Mouse (Mus musculus) neural tube, embryonic 13.5 days (tissue): ENCODE data around the gene St6galnac6. TPM values are rescaled to one million over a fixed set of nuclear protein-coding genes. Genes with fewer than 3 reads are reported as not detected.

Experiments used
- ATAC-seq: fragments of 200-750 bp; cut with Nextera tagmentation; 2 replicates; pipeline ENCODE4 v1.8.0; 2017; ENCODE audit warnings: low read depth, mild to moderate bottlenecking, moderate TSS enrichment, moderate library complexity
- H3K27ac ChIP-seq: fragments of 300-500 bp; sonication (generic); replicated peaks from 2 replicates; pipeline ENCODE4 v1.5.1; 2015; ENCODE audit warnings: moderate library complexity, mild to moderate bottlenecking, inconsistent platforms
- H3K27me3 ChIP-seq: fragments of 300-500 bp; sonication (generic); 2 replicates; pipeline ENCODE4 v1.6.1; 2015; ENCODE audit warnings: mild to moderate bottlenecking, inconsistent platforms
- H3K36me3 ChIP-seq: fragments of 300-500 bp; sonication (generic); 2 replicates; pipeline ENCODE4 v1.6.1; 2015; ENCODE audit warnings: mild to moderate bottlenecking, inconsistent platforms
- H3K4me1 ChIP-seq: fragments of 300-500 bp; sonication (generic); replicated peaks from 2 replicates; pipeline ENCODE4 v1.6.1; 2015; ENCODE audit warnings: inconsistent platforms
- H3K4me2 ChIP-seq: fragments of 300-500 bp; sonication (generic); 2 replicates; pipeline ENCODE4 v1.6.1; 2015; ENCODE audit warnings: inconsistent platforms, mild to moderate bottlenecking, moderate library complexity
- H3K4me3 ChIP-seq: fragments of 300-500 bp; sonication (generic); 2 replicates; pipeline ENCODE4 v1.5.1; 2015; ENCODE audit warnings: mild to moderate bottlenecking, inconsistent platforms
- H3K9ac ChIP-seq: fragments of 300-500 bp; sonication (generic); 2 replicates; pipeline ENCODE4 v1.6.1; 2015; ENCODE audit warnings: moderate library complexity, mild to moderate bottlenecking, inconsistent platforms
- H3K9me3 ChIP-seq: fragments of 300-500 bp; sonication (generic); 2 replicates; pipeline ENCODE4 v1.6.1; 2016; ENCODE audit warnings: inconsistent platforms
- WGBS: fragments of 180-500 bp; shearing (Covaris S2); methylation state at CpG from one replicate; pipeline ENCODE4 v1.1.7; 2015; 5-methylcytosine and 5-hydroxymethylcytosine counted together
- polyA plus RNA-seq: library from polyadenylated mRNA; unstranded; fragments of >200 nt; fragmentation: Nextera tagmentation; extraction: Ambion mirVana; gene quantifications from 2 replicates; pipeline ENCODE4 v1.2.1, GENCODE M21; 2015

The St6galnac6 gene
- polyA plus RNA-seq, 1 experiment from 2014 or later, result 9.4 TPM

DNA sequence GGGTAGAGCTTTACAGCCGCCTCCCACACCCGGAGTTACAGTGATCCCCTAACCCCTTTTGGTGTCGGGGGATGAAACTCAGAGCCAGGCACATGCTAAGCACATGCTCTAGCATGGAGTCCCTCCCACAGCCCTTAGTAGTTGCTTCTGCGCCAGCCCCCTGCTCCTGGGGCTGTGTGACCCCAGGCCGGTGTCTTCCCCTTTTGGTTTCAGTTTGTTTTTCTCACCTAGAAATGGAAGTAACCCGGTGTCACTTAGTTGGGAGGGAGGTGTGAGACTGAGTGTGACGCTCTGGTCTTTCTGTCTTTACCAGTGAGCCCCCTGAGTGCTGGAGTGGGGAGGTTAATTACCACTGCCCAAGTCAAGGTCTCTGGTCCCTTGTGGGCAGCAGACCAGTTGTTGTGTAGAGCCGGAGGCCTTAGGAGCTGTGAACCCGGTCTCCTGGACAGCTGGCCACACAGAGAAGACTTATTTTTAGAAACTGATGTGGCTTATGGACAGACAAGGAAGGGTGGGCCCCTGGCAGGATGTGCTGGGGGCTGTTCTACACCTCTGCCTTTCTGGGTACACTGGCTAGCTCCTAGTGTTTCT lies 11.7 kb upstream of the St6galnac6 start:
- ATAC-seq, result no peak
- peak overlapping the region; percentile 53 for H3K4me3 ChIP-seq
- no peaks in the 10 kb centered on the region; the same call in 1 of the 2 replicates for H3K27me3 ChIP-seq
- peak overlapping the region; percentile 77 for H3K9ac ChIP-seq
- H3K27ac ChIP-seq, result no peak overlapping the region
- peaks cover 45% of the 10 kb centered on the region for H3K4me1 ChIP-seq
- WGBS, result 53% methylated on average over 9 of the region's 9 CpGs
- no peaks in the 10 kb centered on the region for H3K36me3 ChIP-seq
- H3K9me3 ChIP-seq, result no peaks in the 10 kb centered on the region
- peak overlapping the region; percentile 61 for H3K4me2 ChIP-seq

DNA sequence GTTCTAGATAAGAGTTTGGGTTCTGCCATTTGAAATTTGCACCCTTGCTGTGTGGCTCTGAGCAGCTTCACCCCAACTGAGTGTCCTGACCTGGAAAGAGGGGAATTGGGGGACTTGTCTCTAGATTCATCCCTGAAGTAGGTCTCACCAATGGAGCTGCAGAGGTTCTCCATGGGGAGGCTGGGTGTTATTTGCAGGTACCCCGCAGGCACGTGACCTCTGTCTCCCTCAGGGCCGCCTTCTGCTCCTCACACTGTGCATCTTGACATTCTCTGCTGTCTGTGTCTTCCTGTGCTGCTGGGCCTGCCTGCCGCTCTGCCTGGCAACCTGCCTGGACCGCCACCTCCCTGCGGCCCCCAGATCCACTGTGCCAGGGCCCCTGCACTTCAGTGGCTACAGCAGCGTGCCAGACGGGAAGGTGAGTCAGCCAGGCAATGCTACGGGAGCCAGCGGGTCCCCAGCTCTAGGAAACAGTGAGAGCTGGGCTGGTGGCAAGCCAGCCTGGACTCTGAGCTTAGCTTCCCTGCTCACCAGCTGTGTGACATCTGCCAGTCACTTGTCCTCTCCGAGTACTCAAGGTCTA lies 10.2 kb upstream of the St6galnac6 start:
- peaks cover 39% of the 10 kb centered on the region for H3K4me1 ChIP-seq
- H3K4me2 ChIP-seq, result no peak overlapping the region
- H3K4me3 ChIP-seq, result no peak overlapping the region
- H3K27me3 ChIP-seq, result no peaks in the 10 kb centered on the region
- no peaks in the 10 kb centered on the region for H3K9me3 ChIP-seq
- whole genome bisulfite sequencing, result 68% methylated on average over 11 of the region's 11 CpGs
- H3K9ac ChIP-seq, result peak overlapping the region; percentile 31; the same call in 1 of the 2 replicates
- ATAC-seq, result no peak
- H3K36me3 ChIP-seq, result no peaks in the 10 kb centered on the region
- H3K27ac ChIP-seq, result no peak overlapping the region

- Histone ChIP-seq H3K4me1 (peaks cover 39% of the 10 kb centered on the region), H3K4me2 (no peak overlapping the region), H3K9ac (no peak overlapping the region), H3K4me3 (no peak overlapping the region), H3K9me3 (no peaks in the 10 kb centered on the region), H3K27ac (no peak overlapping the region), H3K36me3 (peaks cover 3% of the 10 kb centered on the region; the same call in 1 of the 2 replicates), H3K27me3 (no peaks in the 10 kb centered on the region)
- no peak for ATAC-seq
- 81% methylated on average over 10 of the region's 10 CpGs for WGBS
Measured at GRCm38 (mm10) chr2:32590224-32590623, 9.3 kb upstream of the St6galnac6 start.

GRCm38 (mm10) chr2:32591249-32591648 lies 8.3 kb upstream of the St6galnac6 start:
- H3K9me3 ChIP-seq, result no peaks in the 10 kb centered on the region
- no peaks in the 10 kb centered on the region for H3K27me3 ChIP-seq
- peaks cover 38% of the 10 kb centered on the region for H3K4me1 ChIP-seq
- peaks cover 12% of the 10 kb centered on the region; the same call in 1 of the 2 replicates for H3K36me3 ChIP-seq
- no peak overlapping the region for H3K4me2 ChIP-seq
- no peak overlapping the region for H3K27ac ChIP-seq
- ATAC-seq, result no peak
- no peak overlapping the region for H3K9ac ChIP-seq
- 78% methylated on average over 6 of the region's 6 CpGs for WGBS
- no peak overlapping the region for H3K4me3 ChIP-seq

GRCm38 (mm10) chr2:32596725-32597124 lies 2.8 kb upstream of the St6galnac6 start:
- Histone ChIP-seq H3K27ac (peak overlapping the region; percentile 28; the same call in 1 of the 2 replicates), H3K4me2 (no peak overlapping the region), H3K9ac (no peak overlapping the region), H3K4me1 (no peaks in the 10 kb centered on the region; the same call in 1 of the 2 replicates), H3K4me3 (no peak overlapping the region), H3K9me3 (no peaks in the 10 kb centered on the region), H3K27me3 (no peaks in the 10 kb centered on the region), H3K36me3 (peaks cover 23% of the 10 kb centered on the region)
- ATAC-seq, result no peak
- 81% methylated on average over 13 of the region's 13 CpGs for WGBS

- H3K9ac ChIP-seq, result no peak overlapping the region
- 89% methylated on average over 5 of the region's 5 CpGs for WGBS
- no peak overlapping the region for H3K4me2 ChIP-seq
- H3K9me3 ChIP-seq, result no peaks in the 10 kb centered on the region
- H3K4me1 ChIP-seq, result no peaks in the 10 kb centered on the region; the same call in 1 of the 2 replicates
- H3K36me3 ChIP-seq, result peaks cover 23% of the 10 kb centered on the region
- 0 out of 2 replicates have a peak overlapping the region, but pooled peaks have one; percentile 28 for H3K27ac ChIP-seq
- no peaks in the 10 kb centered on the region for H3K27me3 ChIP-seq
- ATAC-seq, result no peak
- no peak overlapping the region for H3K4me3 ChIP-seq
Measured at GRCm38 (mm10) chr2:32597248-32597647, 2.3 kb upstream of the St6galnac6 start.

DNA sequence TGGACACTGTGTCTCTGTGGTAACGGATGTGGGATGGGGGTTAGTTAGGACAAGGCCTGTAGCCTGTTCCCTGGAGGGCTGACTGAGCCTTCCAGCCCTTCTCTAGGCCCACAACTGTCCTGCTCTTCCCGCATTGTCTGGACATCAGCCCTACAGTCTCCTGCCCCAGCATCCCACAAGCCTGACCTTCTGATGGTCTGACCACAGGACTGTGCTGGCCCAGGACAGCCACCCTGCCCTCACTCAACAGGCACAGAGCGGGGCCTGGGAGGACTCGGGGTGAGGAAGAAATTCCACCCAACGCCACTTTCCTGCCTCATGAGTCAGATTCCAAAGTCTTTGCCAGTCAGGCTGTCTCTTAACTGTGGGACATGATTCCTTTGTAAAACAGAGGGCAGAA lies 1.8 kb upstream of the St6galnac6 start:
- 91% methylated on average over 5 of the region's 5 CpGs for WGBS
- Histone ChIP-seq H3K4me2 (no peak overlapping the region), H3K4me3 (no peak overlapping the region), H3K9ac (no peak overlapping the region), H3K4me1 (peaks cover 3% of the 10 kb centered on the region; the same call in 1 of the 2 replicates), H3K36me3 (peaks cover 23% of the 10 kb centered on the region), H3K27me3 (no peaks in the 10 kb centered on the region), H3K27ac (no peak overlapping the region), H3K9me3 (no peaks in the 10 kb centered on the region)
- no peak for ATAC-seq

DNA sequence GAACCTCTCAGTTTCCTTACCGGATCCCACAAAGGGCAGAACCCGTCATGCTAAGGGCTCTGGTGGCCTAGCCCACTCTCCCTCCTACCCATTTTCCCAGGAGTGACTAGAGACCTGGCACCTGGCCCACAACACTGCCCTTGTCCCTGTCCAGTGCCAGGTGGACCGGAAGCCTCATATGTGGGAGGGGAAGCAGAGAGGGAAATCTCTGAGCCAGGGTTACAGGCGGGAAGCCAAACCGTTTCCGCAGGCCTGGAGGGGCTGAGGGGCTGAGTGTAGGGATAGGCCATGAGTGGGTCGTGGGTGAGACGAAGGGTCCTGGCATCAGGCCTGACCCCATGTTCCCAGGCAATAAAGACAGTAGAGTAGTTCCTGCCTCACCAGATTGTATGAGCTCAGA lies 1.0 kb upstream of the St6galnac6 start:
- ATAC-seq, result no peak
- no peak overlapping the region for H3K27ac ChIP-seq
- no peaks in the 10 kb centered on the region for H3K27me3 ChIP-seq
- H3K9ac ChIP-seq, result no peak overlapping the region
- 89% methylated on average over 8 of the region's 8 CpGs for WGBS
- peaks cover 23% of the 10 kb centered on the region for H3K36me3 ChIP-seq
- peaks cover 4% of the 10 kb centered on the region; the same call in 1 of the 2 replicates for H3K4me1 ChIP-seq
- H3K9me3 ChIP-seq, result no peaks in the 10 kb centered on the region
- H3K4me2 ChIP-seq, result no peak overlapping the region
- no peak overlapping the region for H3K4me3 ChIP-seq

- Histone ChIP-seq H3K9ac (no peak overlapping the region), H3K4me3 (no peak overlapping the region), H3K4me1 (peaks cover 6% of the 10 kb centered on the region; the same call in 1 of the 2 replicates), H3K36me3 (peaks cover 11% of the 10 kb centered on the region), H3K9me3 (no peaks in the 10 kb centered on the region), H3K27me3 (no peaks in the 10 kb centered on the region), H3K27ac (no peak overlapping the region), H3K4me2 (no peak overlapping the region)
- WGBS, result 41% methylated on average over 8 of the region's 8 CpGs
- ATAC-seq, result no peak
Measured at GRCm38 (mm10) chr2:32601417-32602065, 2.0 kb downstream of the St6galnac6 start.

DNA sequence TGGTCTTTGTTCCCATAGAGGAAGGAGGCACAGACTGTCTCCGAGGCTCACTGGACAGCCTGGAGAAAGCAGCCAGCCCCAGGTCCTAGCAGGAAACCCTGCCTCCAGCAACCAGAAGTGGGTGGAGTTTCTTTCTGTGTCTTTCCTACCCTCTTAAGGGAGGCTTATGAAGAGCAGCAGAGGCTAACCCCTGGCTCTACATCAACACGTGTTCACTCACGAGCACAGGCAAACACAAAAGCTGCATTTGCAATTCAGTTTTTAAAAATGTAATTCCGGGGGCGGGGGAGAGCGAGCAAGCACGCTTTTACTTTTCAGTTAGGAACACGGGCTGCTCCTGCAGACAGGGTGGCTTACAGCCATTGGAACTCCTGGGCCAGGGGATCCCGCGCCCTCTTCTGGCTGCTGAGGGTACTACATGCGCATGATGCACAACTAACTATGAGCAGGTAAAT lies 3.1 kb downstream of the St6galnac6 start:
- no peak overlapping the region for H3K9ac ChIP-seq
- WGBS, result under 1% methylated on average over 11 of the region's 11 CpGs
- no peak overlapping the region for H3K27ac ChIP-seq
- peak overlapping the region; percentile 42 for H3K4me2 ChIP-seq
- H3K4me3 ChIP-seq, result peak overlapping the region; percentile 13; the same call in 1 of the 2 replicates
- peaks cover 4% of the 10 kb centered on the region for H3K36me3 ChIP-seq
- H3K27me3 ChIP-seq, result 0 out of 2 replicates have a peak, but pooled peaks cover 2% of the 10 kb centered on the region
- peaks cover 15% of the 10 kb centered on the region for H3K4me1 ChIP-seq
- H3K9me3 ChIP-seq, result no peaks in the 10 kb centered on the region
- ATAC-seq, result no peak

DNA sequence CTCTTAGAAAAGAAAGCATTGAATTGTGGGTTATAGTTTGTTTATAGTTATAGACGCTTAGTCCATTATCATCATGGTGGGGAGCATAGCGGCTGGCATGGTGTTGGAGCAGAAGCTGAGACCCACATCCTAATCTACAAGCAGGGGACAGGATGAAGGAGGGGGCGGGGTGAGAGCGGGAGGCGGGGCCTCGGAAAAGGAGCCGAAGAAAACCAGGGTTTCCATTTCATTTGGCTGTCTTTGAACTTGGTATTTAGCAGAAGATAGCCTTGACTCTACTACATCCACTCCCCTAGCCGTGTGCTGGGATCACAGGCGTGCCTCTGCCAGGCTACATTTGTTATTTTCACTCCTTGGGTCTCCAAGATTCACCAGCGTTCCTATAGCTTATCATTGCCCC lies 5.1 kb downstream of the St6galnac6 start:
- Histone ChIP-seq H3K4me3 (no peak overlapping the region), H3K9ac (no peak overlapping the region), H3K36me3 (no peaks in the 10 kb centered on the region), H3K27me3 (peaks cover 9% of the 10 kb centered on the region; the same call in 1 of the 2 replicates), H3K4me1 (peaks cover 29% of the 10 kb centered on the region), H3K4me2 (no peak overlapping the region), H3K9me3 (no peaks in the 10 kb centered on the region), H3K27ac (no peak overlapping the region)
- no peak for ATAC-seq
- 48% methylated on average over 10 of the region's 10 CpGs for WGBS
